Mouse (Mus musculus): ENCODE data around the gene Slfn3.
"Not testable (repeated sequence)": the region's sequence is repeated elsewhere in the genome, so short reads cannot be mapped to it uniquely, and the experiment has no call there.

Slfn3 gene

DNA sequence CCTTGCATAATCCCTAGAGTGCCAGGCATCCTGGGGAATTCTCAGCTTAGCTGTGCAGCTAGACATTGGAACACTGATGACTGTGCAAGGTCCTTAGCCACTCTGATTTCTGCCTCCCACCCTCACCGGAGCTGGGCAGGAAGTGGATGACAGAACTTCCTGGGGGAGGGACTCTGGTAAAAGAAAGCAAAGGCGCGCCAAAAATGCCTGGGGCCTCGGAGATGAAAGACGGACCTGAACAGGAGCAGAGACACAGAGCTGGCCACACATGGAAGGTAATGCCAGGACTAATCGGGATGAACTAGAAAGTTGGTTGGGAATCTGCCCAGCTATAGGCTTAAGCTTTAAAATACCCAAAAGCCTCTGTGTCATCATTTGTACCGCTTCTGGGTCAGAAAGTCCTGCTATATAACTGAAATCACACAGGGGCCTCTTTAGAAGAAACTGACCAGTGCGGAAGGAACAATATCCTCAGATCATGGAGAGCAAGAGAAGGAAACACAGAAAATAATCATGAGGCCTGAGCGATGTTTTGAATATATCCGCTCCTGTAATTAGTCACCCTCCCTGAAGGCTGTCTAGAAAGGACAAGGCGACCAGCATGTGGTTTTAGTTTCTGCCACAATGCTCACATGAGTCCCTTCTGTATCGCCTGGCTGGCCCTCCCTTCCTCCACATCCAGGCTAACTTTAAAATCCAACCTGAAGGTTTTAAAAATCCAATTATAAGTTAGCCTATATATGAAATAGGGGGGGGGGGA, at the start of gene Slfn3:
TSS of gene Slfn3 (plus strand) at position 197 of the 760 bp plus-strand sequence.
- no peak for DNase-seq (ENCODE audit: low spot score in 2 of 2)

DNA sequence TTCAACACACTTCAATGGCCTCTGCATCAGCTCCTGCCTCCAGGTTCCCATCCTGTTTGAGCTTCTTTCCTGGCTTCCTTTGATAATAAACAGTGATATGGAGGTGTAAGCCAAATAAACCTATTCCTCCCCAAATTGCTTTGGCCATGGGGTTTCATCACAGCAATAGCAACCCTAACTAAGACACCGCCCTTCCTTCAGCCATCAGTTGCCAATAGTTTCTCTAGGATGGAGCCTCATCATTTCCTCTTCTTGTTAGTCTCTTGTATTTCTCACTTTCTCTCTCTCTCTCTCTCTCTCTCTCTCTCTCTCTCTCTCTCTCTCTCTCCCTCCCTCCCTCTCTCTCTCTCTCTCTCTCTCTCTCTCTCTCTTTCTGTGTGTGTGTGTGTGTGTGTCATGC, 42.2 kb upstream of the Slfn3 start:
- DNase-seq (ENCODE audit: low spot score in 2 of 2), result not testable (repeated sequence)

DNA sequence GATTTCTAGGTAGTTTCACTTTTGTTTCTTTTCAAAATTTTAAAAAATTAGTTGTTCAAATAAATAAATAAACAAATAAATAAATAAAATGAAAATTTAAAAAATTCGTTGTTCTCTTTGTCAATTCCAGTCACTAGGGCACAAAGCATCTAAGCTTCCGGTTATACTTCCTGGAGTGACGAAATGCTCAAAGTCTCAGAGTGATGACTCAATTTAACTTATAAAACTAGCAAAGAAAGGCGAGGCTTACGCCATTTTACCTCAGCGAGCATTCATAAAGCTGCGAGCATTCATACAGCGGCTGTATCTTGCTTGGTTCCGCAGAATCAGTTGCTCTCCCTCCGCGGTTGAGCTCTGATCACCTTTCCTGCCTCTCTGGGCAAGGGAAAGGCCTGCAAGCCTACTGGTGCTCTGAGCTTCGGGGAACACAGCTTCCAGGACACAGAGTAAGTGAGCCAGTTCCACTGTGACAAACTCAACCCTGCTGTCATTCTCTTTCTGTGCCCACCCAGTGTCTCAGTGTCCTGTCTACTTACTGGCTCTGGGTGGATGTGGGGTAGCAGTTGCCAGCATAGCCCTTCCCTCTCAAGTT, 16.1 kb upstream of the Slfn3 start, which contains the start of gene Slfn4:
TSS of gene Slfn4 (plus strand) at position 239 of the 592 bp plus-strand sequence.
- DNase-seq (ENCODE audit: low spot score in 2 of 2), result no peak

GRCm38 (mm10) chr11:83192001-83192400, 871 bp downstream of the Slfn3 start:
- DNase-seq (ENCODE audit: low spot score in 2 of 2), result no peak

- no peak for DNase-seq (ENCODE audit: low spot score in 2 of 2)
These were observed 13.9 kb downstream of the Slfn3 start for GRCm38 (mm10) chr11:83205002-83205401.

DNA sequence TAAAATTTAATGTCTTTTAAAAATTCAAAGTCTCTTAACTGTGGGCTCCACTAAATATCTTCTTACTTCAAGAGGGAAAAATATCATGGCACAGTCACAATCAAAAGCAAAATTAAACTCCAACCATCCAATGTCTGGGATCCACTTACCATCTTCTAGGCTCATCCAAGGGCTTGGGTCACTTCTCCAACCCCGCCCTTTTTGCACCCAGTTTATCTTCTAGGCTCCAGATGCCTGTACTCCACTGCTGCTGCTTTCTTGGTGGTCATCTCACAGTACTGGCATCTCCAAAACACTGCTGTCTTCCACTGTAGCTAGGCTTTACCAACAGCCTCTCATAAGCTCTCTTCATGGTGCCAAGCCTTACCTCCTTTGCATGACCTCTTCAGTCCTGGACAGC, 25.0 kb downstream of the Slfn3 start:
- no peak for DNase-seq (ENCODE audit: low spot score in 2 of 2)

DNA sequence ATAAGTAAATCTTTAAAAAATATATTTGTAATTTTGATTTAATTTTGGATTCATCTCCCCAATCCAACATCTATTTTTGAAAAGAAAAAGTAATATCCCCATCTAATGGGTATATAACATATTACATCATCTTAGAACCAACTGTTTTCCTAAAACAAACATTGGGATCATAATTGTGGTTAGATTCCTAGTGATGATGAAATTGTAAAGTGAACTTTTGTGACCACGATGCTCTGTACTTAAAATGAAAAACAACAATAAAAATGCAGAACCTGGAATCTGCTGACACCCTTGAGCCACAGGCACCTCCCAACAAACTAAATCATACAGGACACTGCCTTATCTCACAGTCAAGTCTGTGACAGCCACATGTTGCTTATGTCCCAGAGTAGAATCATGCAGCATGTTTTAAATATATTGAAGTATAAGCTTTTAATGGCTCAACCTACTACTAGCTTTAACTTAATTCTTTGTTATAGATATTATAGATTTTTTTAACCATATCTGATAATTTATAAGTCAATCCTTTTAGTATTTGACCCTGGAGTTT, 30.3 kb downstream of the Slfn3 start:
- DNase-seq (ENCODE audit: low spot score in 2 of 2), result no peak

- no peak for DNase-seq (ENCODE audit: low spot score in 2 of 2)
These were observed 32.2 kb downstream of the Slfn3 start for GRCm38 (mm10) chr11:83223367-83223766.

GRCm38 (mm10) chr11:83223793-83224192, 32.7 kb downstream of the Slfn3 start:
- not testable (repeated sequence) for DNase-seq (ENCODE audit: low spot score in 2 of 2)

GRCm38 (mm10) chr11:83224217-83224616, 33.1 kb downstream of the Slfn3 start:
- DNase-seq (ENCODE audit: low spot score in 2 of 2), result no peak

- DNase-seq (ENCODE audit: low spot score in 2 of 2), result no peak
These were observed 33.6 kb downstream of the Slfn3 start for GRCm38 (mm10) chr11:83224750-83225149.

GRCm38 (mm10) chr11:83225371-83225960, 34.3 kb downstream of the Slfn3 start:
- DNase-seq (ENCODE audit: low spot score in 2 of 2), result no peak

- DNase-seq (ENCODE audit: low spot score in 2 of 2), result no peak
These were observed 37.0 kb downstream of the Slfn3 start for GRCm38 (mm10) chr11:83227926-83228723.

- no peak for DNase-seq (ENCODE audit: low spot score in 2 of 2)
These were observed 39.8 kb downstream of the Slfn3 start for GRCm38 (mm10) chr11:83230966-83231365.

DNA sequence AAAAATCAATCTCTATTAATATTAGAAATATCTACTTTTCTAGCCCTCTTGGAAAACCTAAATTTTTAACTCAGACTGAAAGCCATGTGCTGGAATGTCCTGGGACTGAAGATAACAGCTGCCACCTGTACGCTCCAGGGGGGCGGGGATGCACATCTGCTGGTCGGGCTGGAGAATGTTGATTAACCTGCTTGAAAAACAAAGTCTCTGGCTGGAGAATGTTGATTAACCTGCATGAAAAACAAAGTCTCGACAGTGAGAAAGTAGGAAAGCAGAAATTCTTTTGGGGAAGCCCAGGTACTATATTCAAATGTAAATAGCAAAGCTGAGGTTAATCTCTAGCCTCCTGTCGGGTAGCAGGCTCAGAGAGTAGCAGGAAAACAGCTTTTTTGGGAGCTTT, 42.5 kb downstream of the Slfn3 start:
- DNase-seq (ENCODE audit: low spot score in 2 of 2), result not testable (repeated sequence)

GRCm38 (mm10) chr11:83237390-83237789, 46.3 kb downstream of the Slfn3 start:
- DNase-seq (ENCODE audit: low spot score in 2 of 2), result not testable (repeated sequence)

- no peak for DNase-seq (ENCODE audit: low spot score in 2 of 2)
These were observed 47.3 kb downstream of the Slfn3 start for GRCm38 (mm10) chr11:83238389-83238788.

- DNase-seq (ENCODE audit: low spot score in 2 of 2), result no peak
These were observed 48.7 kb downstream of the Slfn3 start for GRCm38 (mm10) chr11:83239811-83240210.

DNA sequence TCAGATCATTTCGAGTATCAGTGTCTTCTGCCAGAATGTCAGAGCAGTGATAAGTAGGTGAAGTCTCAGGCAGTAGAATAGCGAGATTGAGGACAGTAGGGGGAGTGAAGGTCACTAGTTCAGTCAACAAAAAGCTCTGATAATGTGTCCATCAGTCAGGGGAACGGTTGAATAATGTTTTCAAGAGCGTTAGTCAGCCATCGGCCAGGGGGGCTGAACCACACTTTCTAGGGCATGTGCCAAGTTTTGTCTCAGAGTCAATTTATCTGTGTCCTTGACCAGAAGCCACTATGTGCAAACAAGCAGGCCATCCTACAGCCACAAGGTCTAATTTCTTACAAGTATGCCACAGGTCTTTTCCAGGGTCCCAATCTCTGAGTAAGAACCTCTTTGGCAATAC, 66.1 kb downstream of the Slfn3 start:
- DNase-seq (ENCODE audit: low spot score in 2 of 2), result not testable (repeated sequence)

DNA sequence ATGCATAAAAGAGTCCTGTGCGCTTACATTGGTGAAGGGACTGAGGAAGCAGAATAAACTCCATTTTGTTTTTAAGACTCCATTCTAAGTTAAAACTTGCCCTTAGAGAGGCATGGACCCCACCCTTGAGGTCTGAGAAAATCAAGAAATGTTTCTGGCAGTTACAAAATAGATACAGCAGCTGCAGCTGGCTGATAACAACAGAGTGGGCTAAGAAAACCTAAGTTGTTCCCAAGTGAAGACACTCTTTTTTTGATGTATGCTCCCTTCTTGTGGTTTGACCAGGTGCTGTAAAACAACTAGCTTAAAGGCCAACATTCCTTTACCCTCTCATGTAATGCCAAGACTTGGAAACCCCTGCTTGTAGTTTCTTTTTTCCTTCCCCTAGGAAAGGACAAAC, 71.5 kb downstream of the Slfn3 start:
- no peak for DNase-seq (ENCODE audit: low spot score in 2 of 2)

- no peak for DNase-seq (ENCODE audit: low spot score in 2 of 2)
These were observed 72.0 kb downstream of the Slfn3 start for GRCm38 (mm10) chr11:83263146-83263545.

Data from frontal cortex, postnatal 25 days (tissue).